Mouse (Mus musculus) stomach, postnatal 0 days (tissue): ENCODE results near the gene Myo1a. TPM values are rescaled to one million over a fixed set of nuclear protein-coding genes. Genes with fewer than 3 reads are reported as not detected.

Experiments used
- ATAC-seq: fragments of 200-750 bp; cut with Nextera tagmentation; 2 replicates; pipeline ENCODE4 v1.8.0; 2017; ENCODE audit not compliant: low FRiP score, low TSS enrichment
- DNase-seq: peaks from one replicate; pipeline ENCODE4 v3.0.0-alpha.2; 2016; ENCODE audit warnings: low spot score
- H3K27ac ChIP-seq: fragments of 300-500 bp; sonication (generic); replicated peaks from 2 replicates; pipeline ENCODE4 v1.5.1; 2014; ENCODE audit warnings: mild to moderate bottlenecking, control low read depth
- H3K27me3 ChIP-seq: fragments of 300-500 bp; sonication (generic); 2 replicates; pipeline ENCODE4 v1.6.1; 2014; ENCODE audit warnings: low read length; ENCODE audit not compliant: control insufficient read depth, insufficient read depth
- H3K36me3 ChIP-seq: fragments of 300-500 bp; sonication (generic); 2 replicates; pipeline ENCODE4 v1.6.1; 2014; ENCODE audit warnings: low read length, mixed read lengths; ENCODE audit not compliant: control insufficient read depth, insufficient read depth
- H3K4me1 ChIP-seq: fragments of 300-500 bp; sonication (generic); replicated peaks from 2 replicates; pipeline ENCODE4 v1.6.1; 2014; ENCODE audit warnings: antibody characterized with exemption; ENCODE audit not compliant: control insufficient read depth, insufficient read depth
- H3K4me2 ChIP-seq: fragments of 300-500 bp; sonication (generic); replicated peaks from 2 replicates; pipeline ENCODE4 v1.6.1; 2014; ENCODE audit warnings: low read depth, mild to moderate bottlenecking, control low read depth, moderate library complexity
- H3K4me3 ChIP-seq: fragments of 300-500 bp; sonication (generic); 2 replicates; pipeline ENCODE4 v1.5.1; 2014; ENCODE audit warnings: low read depth, low read length, control low read depth
- H3K9ac ChIP-seq: fragments of 300-500 bp; sonication (generic); 2 replicates; pipeline ENCODE4 v1.6.1; 2014; ENCODE audit warnings: mild to moderate bottlenecking, low read length, control low read depth, mixed read lengths
- H3K9me3 ChIP-seq: fragments of 300-500 bp; sonication (generic); 2 replicates; pipeline ENCODE4 v1.6.1; 2016; ENCODE audit warnings: low read length; ENCODE audit not compliant: control insufficient read depth
- CTCF ChIP-seq: IDR thresholded peaks from 2 replicates; pipeline ENCODE4 v1.5.1; 2016; ENCODE audit warnings: antibody characterized with exemption, low read depth, mild to moderate bottlenecking, moderate library complexity
- EP300 ChIP-seq: optimal IDR thresholded peaks from 2 replicates; pipeline ENCODE3; 2016; ENCODE audit warnings: antibody characterized with exemption
- WGBS: fragments of 180-500 bp; shearing (Covaris S2); extraction: QIAGEN DNeasy Blood & Tissue Kit; methylation state at CpG from one replicate; pipeline ENCODE4 v1.1.7; 2014; 5-methylcytosine and 5-hydroxymethylcytosine counted together
- polyA plus RNA-seq: library from polyadenylated mRNA; unstranded; fragments of >200 nt; fragmentation: Nextera tagmentation; extraction: Ambion mirVana; gene quantifications from 2 replicates; pipeline ENCODE4 v1.2.1, GENCODE M21; 2015

The Myo1a gene
- polyA plus RNA-seq, 1 experiment from 2014 or later: 39.3 TPM

DNA sequence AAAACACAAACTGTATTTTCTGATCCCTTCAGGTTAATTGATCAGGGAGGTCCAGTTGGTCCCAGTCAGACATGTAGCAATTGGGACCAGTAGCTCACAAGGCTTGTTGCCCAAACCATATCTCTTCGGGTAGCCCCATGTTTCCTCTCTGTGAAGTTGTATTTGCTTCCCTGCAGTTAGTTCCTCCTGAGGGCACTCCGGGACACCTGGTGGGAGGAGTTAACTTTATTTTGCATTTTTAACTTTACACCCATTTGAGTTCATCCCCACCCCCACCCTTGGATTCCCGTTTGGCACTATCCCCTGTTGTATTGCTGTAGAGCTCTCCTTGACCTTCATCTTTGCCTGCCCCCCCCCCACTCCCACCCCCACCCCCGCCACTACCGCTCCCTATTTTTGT is 40.9 kb downstream of the Myo1a start:
- H3K36me3 ChIP-seq: peaks cover 22% of the 10 kb centered on the region

DNA sequence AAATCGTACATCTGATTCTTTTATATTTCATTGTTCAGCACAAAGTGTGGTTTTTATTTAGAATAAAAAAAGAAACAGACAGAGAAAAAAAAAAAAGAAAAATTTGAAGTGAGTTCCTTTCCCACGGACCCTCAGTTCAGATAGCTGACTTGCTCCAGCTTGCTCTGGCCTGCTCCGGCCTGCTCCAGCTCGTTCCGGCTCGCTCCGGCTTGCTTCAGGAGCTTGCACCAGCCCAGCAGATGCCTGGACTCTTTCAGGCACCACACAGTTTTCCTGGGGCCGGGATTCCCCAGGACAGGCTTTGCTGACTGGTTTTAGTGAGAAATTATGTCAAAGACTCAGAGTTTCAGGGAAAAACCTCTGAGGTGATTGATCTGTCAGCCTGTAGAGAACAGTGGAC is 42.3 kb downstream of the Myo1a start:
- H3K9me3 ChIP-seq: no peaks in the 10 kb centered on the region
- H3K4me3 ChIP-seq: no peak overlapping the region
- no peak overlapping the region for H3K27ac ChIP-seq
- ATAC-seq: no peak
- H3K4me2 ChIP-seq: no peak overlapping the region
- H3K9ac ChIP-seq: no peak overlapping the region
- H3K36me3 ChIP-seq: peaks cover 22% of the 10 kb centered on the region
- H3K4me1 ChIP-seq: no peaks in the 10 kb centered on the region
- H3K27me3 ChIP-seq: no peaks in the 10 kb centered on the region
- TF ChIP-seq EP300 (no peak), CTCF (no peak)
- DNase-seq: no peak
- 84% methylated on average over 8 of the region's 8 CpGs for WGBS

More for the DNA sequence above, 40.9 kb downstream of the Myo1a start:
- DNase-seq (no peak), ATAC-seq (no peak)
- Histone ChIP-seq H3K9me3 (no peaks in the 10 kb centered on the region), H3K4me1 (no peaks in the 10 kb centered on the region), H3K4me2 (no peak overlapping the region), H3K27ac (no peak overlapping the region), H3K9ac (no peak overlapping the region), H3K27me3 (no peaks in the 10 kb centered on the region), H3K4me3 (no peak overlapping the region)
- TF ChIP-seq CTCF: no peak
- TF ChIP-seq EP300: no peak
- WGBS: 65% methylated on average over 5 of the region's 5 CpGs

DNA sequence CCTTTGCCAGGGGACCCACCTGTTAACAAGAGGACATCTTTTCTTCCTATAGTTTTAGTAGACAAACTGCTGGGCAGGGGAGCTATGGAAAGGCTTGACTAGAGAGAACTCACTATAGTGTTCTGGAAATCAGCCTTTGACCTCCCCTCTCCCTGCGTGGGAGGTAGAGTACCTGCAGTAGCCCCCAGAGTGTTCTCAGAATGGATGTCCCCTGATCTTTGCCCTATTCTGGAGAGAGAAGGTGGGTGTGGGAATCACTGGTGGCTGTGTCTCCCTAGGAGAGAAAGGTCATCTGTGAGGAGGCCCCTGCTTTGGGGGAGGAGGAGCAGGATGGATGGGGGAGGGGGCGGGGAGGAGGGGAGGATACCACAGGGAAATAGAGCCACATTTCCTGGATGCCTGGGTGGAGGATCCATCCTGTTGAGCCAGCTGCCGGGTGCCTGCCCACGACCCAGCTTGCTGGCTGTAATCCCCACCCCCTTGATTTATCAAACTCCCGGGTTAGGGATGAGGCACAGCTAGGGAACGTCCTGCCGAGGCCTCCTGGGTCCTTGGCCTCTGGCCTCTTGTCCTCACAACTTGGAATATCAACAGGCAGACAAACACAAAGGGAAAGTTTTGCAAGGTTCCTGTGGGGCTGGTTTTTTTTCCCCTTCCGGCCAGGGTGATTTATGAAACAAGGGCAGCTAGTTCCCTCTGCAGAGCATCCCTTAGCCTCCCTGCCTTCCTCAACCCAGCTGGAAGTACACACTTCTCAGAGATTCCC is 44.1 kb downstream of the Myo1a start:
- H3K9me3 ChIP-seq: no peaks in the 10 kb centered on the region
- H3K36me3 ChIP-seq: peaks cover 7% of the 10 kb centered on the region
- H3K27ac ChIP-seq: no peak overlapping the region
- ATAC-seq (no peak; the same call in 1 of the 2 replicates), DNase-seq (no peak)
- H3K4me3 ChIP-seq: no peak overlapping the region
- no peaks in the 10 kb centered on the region for H3K4me1 ChIP-seq
- WGBS: 10% methylated on average over 7 of the region's 8 CpGs
- no peaks in the 10 kb centered on the region for H3K27me3 ChIP-seq
- no peak overlapping the region for H3K9ac ChIP-seq
- H3K4me2 ChIP-seq: no peak overlapping the region; the same call in 1 of the 2 replicates
- no peak for TF ChIP-seq EP300
- no peak for TF ChIP-seq CTCF

DNA sequence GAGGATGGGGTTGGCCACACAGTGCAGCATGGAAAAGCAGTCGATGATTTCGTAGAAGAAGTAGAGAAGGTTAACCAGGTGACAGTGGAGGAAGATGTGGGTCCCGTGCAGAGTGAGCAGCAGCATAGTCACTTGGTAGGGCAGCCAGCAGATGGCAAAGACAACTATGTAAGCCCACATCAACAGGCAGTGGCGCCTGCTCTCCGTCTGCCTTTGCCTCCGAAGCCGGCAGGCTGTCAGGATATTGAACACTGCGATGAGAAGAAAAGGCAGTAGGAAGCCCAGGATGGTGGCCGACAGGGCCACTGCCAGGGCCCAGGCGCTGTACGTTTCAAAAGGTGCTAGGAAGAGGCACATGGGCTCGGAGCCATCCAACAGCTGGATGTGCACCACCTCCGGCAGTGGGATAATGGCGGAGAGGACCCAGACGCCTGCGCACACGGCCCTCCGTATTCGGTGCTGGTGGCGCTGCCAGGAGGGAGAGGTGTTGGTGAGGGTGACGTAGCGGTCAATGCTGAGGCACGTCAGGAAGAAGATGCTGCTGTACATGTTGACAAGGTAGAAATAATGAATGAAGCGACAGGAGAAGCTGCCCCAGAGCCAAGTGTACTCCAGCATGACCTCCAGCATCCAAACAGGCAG is 45.3 kb downstream of the Myo1a start:
- no peak overlapping the region for H3K4me3 ChIP-seq
- no peaks in the 10 kb centered on the region for H3K4me1 ChIP-seq
- H3K4me2 ChIP-seq: 0 out of 2 replicates have a peak overlapping the region, but pooled peaks have one; percentile 32
- H3K36me3 ChIP-seq: 0 out of 2 replicates have a peak, but pooled peaks cover 3% of the 10 kb centered on the region
- ATAC-seq (no peak), DNase-seq (no peak)
- H3K9ac ChIP-seq: no peak overlapping the region
- no peaks in the 10 kb centered on the region for H3K9me3 ChIP-seq
- H3K27me3 ChIP-seq: no peaks in the 10 kb centered on the region
- H3K27ac ChIP-seq: no peak overlapping the region
- 61% methylated on average over 24 of the region's 24 CpGs for WGBS
- TF ChIP-seq CTCF: no peak

GRCm38 (mm10) chr10:127751548-127751947 is 46.6 kb downstream of the Myo1a start, which contains the start of gene Gpr182:
Gpr182 (minus strand) TSS chr10:127751732.
- Histone ChIP-seq H3K27ac (no peak within 1 kb of the TSS), H3K27me3 (no peaks in the 10 kb centered on the region), H3K9ac (no peak within 1 kb of the TSS), H3K36me3 (0 out of 2 replicates have a peak, but pooled peaks cover 3% of the 10 kb centered on the region), H3K4me2 (no peak within 1 kb of the TSS), H3K4me3 (no peak within 1 kb of the TSS), H3K9me3 (no peaks in the 10 kb centered on the region), H3K4me1 (no peaks in the 10 kb centered on the region)
- DNase-seq: no peak
- ATAC-seq: no peak
- TF ChIP-seq EP300: no peak
- no peak for TF ChIP-seq CTCF
- WGBS: 55% methylated on average over 8 of the region's 8 CpGs
